Mouse (Mus musculus) gonadal fat pad, adult 2 months (tissue): ENCODE measurements around the gene Tpo. TPM values are rescaled to one million over a fixed set of nuclear protein-coding genes. Genes with fewer than 3 reads are reported as not detected.
A peak's percentile ranks its signal among the peaks of the same experiment; 100 is the strongest.

Experiments used
- DNase-seq: peaks from one replicate; pipeline ENCODE4 v3.0.0-alpha.2; 2012; ENCODE audit warnings: low read depth
- polyA plus RNA-seq: library from polyadenylated mRNA; depleted of rRNA; stranded (reverse); fragments of >200 nt; gene quantifications from 2 replicates; pipeline ENCODE4 v1.2.3, GENCODE M21; 2012

Gene Tpo
- polyA plus RNA-seq, 1 experiment, result 0.12 TPM

DNA sequence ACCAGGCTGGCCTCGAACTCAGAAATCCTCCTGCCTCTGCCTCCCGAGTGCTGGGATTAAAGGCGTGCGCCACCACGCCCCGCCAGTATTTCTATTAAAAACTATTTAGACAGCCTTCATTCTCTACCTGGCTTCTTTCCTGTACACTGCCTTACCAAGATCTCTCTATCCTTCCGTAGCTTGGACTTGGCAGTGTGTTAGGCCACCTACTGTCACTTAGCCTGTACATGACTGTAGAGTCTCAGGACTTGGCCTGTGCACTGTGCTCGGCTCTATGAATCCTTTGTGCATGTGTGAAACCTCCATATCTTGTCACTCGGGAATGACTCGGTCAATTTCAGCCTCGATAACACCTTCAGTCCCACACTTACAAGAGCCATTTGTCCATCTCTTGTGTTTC, 55.4 kb downstream of the Tpo start:
- no peak for DNase-seq

DNA sequence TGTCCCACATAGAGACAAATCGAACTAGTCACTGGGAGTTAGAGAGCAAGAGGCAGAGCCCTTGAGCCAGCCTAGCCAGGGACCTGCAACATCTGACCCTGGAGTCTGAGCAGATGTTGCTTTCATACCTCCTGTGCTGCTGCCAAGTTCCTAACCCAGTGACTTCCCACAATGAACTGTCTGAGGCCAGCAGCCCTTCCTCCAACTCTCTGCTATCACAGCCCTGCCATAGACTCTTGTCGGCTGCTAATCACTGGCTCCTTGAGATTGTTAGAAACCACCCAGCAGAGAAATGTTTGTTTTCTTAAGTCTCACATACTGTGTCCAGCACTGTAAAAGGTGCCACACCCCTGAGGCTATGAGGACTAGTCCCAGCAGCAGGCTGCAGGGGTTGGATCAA, 56.1 kb downstream of the Tpo start:
- no peak for DNase-seq

DNA sequence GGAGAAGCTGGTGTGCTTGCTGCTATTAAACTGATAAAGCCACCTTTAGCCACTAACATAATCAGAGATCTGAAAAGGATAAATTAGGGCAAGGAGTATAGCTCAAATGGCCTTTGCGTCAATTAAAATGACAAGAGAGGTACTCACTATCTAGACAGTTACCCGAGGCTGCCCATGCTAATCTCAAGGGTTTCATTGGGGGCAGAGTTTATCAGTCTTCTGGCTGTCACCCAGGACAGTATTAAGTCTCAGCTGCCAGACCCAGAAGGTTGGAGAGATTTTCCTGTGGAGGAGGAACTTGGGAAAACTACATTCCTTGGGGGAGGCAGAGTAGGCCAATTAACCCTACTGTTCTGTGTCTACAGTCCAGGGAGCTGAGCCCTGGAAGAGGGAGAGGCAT, 63.1 kb downstream of the Tpo start:
- DNase-seq, result no peak

DNA sequence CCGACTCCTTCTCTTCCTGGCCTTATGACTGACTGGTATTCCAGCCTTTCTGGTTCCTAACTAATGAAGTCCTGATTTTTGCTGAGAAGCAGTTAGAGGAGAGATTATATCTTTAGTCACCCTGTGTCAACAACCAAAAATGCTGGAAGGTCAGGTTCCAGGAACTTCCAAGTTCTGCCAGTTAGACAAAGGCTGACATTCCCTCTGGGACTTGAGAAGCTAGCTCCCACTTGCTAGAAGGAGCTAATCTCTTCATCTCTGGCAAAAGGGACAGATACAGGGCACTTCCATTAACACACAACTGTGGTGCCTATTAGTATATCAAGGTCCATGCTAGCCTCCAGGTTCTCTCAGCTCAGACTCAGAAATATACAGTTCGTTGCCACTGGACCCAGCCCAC, 64.6 kb downstream of the Tpo start:
- peak; percentile 69 for DNase-seq

DNA sequence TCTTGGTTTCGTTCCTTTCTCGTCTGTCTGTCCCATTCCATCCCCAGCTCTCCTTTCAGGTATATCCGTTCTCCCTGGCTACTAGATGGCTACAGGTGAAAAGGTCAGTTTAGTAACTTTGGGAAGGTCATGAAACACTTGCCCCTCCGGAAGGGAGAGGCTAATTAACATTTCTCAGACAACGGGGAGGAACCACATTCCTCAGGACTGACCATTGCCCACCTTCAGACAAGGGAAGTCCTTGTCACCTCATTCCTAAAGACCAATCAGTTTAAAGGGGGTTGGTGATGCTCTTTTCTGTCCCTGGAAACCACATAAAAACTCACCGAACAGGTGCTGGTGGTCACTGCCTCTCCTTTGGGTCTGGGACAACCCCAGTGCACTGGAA, 70.3 kb downstream of the Tpo start:
- no peak for DNase-seq

DNA sequence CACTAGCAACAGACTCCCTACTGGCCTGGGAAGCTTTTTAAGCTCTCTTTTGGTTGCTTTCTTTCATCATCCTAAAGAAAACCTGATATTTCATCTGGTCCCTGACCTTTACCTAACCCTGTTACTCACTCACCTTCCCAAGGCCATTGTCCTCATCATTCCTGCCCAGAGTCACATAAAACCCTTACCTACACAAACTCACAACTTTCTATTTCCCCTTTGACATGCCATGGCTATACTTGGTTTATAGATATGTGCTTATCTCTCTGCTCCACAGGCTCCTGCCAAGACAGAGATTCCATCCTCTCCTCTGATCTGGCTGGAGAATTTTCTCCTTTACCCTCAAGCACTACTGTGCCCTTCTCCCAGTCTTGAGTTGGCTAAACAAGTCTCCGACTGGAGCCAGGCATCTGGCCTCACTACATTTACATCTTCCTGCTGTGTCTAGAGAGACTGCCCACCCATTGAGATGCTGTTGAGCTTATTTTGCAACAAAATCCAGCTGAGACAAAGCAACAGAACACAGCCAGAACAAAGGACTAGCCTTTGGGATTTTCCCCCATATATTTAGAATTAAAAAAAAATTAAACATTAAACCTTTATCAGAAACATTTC, 70.8 kb downstream of the Tpo start:
- no peak for DNase-seq

DNA sequence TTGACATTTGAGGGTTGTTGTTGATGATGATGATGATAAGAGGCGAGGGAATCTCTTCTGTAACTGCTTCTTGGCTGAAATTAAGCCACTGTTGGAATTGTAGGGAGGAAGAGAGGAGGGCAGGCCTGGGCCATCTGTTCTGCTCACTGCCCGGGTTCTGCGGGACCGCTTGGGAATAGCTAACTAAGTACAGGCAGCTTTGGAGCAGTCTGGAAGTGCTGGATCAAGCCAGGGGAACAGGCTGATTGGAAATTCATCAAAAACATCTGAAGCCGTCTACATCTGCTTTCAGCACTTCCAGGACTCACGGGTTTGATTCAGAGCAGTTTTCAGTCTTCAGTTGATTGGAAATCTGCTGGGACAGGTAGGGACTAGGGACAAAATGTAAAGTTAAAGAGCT, 74.4 kb downstream of the Tpo start:
- DNase-seq, result no peak

DNA sequence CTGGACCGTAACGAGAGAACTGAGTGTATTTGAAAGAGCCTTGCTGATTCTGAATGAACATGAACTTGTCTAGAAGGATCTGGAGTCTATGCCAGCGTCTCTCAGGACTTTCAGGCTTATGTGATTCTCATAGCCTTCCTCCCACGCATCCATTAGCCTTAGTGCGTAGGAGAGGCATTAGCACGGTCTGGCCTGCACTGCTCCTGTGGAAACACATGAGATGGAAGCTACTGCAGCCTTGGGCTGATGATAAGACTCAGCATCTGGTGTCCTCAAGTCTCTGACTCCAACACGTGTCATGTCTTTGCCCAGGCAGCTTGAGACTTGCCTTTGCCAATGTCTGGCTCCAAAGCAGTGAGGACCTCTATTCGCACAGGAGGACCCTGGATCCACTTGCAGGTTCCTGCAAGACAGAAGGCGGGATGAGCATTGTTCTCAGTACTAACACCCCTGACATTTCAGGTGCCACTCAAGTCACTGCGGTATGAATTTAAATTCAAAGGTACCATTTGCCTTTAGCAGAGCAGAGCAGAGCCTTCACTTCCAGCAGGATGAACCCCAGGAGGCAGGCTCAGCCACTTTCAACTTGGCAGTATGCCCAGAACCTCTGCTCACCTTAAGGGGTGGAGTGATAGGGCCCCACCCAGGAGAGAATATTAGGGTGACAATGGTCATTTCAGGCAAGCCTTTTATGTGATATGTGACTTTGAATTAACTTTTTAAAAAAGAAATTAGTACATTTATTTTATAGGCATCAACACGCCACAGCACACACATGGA, 77.5 kb downstream of the Tpo start:
- DNase-seq, result peak; percentile 75

DNA sequence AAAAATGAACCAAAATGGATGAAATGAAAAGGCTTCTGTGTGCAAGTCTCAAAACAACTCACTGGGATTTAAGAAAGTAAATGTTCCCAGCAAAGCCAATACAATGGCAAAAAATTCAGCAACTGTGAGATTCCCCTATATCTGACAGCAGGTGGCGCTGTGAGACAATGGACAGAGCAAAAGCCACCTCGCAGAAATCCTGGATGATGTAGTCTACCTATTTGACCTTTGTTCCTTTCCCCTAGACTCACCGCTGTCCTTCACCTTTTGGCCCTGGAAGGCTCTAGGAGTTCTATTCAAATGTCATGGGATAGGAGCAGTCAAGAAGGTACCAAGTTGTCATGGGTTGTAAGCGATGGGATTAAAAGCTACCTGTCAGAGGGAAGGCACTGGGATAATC, 82.2 kb downstream of the Tpo start:
- no peak for DNase-seq

DNA sequence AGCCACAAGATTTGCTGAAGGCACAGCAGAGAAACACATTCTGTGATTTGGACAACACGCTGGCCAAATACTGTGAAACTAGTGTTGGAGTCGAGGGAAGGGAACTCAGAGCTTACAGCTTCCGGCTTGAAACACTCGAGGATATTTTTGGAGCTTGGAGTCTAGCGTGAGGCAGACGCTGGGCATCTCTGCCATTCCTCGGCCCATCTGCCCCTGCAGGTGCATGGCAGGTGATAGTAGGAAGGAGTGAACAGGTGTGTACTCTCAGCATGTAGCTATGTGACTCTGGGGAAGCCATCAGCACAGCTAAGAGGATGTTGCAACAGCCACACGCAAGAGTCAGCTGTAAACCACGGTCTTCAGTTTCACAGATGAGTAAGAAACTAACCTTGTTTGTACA, 82.6 kb downstream of the Tpo start:
- DNase-seq, result no peak

DNA sequence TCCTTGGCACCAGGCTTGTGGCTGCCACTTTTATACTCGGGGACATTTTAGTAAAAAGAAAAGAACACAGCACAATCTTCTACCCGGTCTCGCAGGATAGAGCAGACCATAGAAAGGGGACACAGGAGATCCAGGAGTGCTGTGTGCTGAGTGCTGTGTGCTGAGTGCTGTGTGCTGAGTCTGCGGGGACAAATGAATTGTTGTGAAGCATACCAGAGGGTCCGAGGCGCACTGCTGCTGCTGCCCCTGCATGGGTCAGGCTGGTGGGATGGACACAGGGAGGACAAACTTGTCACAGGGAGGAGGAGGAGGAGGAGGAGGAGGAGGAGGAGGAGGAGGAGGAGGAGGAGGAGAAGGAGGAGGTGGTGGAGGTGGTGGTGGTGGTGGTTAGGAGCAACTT, 83.6 kb downstream of the Tpo start:
- DNase-seq, result no peak

DNA sequence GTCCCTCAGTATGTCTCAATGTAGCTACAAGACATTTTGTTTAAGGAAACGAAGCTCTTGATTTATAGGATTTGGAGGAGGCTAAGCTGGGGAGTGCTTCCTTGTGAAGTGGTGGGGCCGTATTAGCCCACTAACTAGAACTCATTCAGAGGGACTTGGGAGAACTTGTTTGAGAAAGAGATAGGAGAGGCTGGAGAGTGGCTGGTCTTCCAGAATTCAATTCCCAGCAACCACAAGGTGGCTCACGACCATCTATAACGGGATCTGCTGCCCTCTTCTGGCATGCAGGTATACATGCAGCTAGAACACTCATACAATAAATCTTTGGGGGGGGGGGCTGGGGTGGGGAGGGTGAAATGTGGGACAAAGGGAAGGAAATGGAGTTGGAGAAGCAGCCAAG, 92.3 kb downstream of the Tpo start:
- no peak for DNase-seq

DNA sequence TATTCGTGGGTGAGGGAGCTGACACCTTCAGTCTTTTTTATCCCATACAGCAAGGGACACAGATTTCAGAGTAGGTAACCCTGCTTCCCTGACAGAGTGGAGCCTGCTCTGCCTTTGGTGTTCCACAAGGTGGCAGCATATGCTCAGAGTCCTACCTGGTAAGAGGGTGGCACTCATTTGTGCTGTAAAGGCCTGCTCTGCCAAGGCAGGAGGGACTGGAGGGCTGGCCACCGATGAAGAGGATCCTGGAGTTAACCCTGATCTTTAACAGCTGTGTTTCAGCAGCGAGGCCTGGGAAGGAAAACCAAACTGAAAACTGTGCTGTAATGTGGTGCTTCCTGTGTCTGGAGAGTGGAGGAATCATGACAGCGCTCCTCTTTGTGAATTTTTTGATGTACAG, 92.9 kb downstream of the Tpo start:
- DNase-seq, result no peak

DNA sequence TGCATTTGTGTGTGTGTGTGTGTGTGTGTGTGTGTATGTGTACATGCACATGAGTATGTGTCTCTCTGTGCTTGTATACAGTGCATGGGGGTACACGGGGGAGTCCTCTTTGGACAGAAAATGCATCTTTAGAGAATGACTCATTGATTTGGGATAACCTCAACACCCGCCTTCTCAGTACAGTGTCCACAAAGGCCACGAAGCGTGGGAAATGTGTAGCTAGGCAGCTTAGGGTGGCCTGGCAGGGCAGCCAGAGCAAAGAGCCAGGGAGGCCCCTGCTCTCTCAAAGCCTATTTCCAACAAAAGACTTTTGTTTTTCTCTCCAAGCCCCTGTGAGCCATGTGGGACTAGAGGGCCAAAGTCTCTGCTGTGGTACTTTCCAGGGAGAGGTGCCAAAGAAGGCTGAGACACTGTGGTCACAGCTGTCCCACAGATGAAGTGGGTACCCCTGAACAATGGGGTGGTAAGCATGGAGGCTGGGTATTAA, 95.8 kb downstream of the Tpo start:
- DNase-seq, result no peak

DNA sequence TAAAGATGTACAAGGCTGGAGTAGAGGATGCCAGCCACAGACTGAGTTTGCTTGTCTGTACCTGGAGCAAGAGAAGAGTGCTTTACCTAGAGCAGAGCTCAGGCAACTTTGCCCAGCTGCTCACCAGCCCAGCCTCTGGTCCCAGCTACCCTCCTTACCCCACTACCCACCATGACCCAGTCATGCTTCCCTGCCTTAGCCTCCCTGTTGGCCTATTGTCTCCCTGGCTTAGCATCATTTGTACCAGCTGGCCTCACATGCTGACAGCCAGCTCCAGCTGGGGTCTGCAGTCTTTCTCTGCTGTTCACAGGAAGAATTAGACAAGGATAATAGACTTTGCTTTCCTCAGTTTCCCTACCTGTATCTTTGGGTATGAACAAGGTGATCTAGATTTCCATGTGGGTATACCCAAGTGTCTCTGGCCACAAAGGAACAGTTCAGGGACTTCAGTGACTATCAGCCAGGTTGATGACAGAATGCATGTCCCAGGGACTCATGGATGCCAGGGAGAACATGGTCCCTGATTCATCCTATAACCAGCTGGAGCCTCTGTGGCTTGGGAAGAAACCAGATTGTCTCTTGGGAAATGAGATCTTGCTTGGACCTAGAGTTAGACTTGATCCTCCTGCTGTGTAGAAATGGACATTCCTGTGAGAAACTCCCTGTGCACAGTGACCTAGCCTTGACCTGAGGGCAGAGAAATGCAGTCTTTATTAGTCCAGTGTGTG, 96.4 kb downstream of the Tpo start:
- no peak for DNase-seq

DNA sequence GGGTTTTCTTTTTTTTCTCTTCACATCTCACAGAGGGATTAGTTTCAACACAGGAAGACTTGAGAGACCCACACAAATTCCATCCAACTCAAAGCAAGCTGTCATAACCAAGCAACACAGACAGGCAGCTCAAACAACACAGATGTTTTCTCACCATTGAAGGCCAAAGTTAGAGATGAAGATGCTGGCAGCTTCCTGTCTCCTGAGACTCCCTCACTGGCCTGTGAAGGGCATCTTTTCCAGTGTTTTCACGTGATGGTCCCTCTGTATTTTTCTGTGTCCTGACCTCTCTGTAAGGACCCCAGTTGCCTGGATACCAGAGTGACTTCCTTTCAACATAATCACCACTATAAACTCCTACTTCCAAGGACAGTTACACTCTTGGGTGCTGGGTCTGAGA, 97.0 kb downstream of the Tpo start:
- DNase-seq, result no peak

DNA sequence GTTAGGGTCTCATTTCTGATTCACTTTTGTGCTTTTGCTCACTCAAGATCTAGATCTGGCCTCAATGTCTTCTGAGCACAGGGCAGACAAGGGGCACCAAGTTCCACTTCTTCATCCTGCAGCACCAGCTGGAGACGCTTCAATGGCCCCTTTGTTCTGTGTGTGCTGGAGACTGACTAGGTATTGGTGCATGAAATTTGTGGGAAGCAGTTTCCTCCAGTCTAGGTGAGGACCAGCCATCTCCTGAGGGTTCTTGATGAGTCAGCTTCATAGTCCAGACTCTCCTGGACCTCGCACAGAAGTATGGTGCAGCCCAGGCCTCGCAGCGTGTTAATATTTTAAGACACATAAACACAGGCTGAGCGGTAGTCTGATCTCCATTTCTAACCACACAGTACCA, 97.7 kb downstream of the Tpo start:
- DNase-seq, result no peak

DNA sequence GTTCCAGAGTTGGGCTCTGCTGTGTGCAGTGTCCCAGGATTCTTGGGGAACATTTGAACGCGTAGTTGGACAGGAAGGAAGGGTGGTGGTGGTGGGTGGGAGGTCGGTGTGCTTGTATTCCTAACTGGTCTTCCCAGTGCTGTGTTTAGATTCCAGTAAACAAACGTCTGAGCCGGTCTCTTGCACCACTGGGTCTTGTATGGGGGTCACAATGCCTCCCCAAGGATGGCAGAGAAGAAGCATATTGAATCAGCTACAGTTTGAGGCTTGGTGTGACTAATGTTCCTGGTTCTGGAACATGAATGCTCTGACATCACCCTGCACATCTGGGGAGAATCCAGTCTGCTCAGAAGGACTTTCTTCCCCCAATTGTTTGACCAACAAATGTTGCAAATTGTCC, 101.9 kb downstream of the Tpo start:
- no peak for DNase-seq

DNA sequence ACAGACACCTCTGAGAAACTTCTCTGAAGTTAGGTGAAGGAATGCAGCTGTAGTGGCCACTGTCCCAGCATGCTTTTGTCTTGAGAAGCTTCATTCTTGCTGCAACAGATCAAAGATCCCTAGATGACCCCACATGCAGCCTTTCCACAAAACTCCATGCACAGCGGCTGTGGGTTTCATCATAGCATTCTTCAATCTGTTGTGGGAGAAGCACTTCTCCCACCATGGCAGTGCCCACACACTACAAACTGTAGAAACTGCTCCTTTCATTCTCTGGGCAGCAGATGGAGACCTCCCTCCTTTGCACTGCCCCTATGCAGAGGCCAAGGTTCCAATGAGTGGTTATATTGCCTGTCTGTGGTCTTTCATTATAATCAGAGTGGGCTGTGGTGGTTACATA, 103.3 kb downstream of the Tpo start:
- DNase-seq, result no peak

DNA sequence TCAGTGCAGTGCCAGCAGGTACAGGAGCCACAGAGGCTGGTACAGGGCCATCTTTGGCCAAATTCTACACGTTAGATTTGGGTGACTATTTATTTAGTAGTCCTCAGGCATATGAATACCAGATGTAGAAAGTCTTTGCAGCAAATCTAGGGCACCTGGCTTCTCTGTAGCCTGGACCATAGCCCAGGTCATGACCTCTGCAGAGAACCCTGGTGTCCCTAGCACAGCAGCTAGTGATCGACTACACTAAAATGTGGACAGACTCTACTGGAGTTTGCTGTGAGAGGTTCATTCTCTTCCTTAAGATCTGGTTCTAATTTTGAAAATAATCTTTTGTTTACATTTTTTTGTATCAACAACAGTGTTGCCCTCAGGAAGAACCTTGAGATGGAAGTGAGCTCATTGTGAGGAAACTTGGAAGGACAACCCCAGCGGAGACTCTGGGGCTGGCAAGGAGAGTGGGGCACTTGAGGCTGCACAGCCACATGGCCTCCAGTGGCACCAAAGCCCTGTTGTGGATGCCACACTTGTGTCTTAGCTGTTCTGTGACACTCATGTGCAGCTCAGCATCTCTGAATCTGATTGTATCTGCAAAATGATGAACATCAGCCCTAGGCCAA, 104.6 kb downstream of the Tpo start:
- no peak for DNase-seq

DNA sequence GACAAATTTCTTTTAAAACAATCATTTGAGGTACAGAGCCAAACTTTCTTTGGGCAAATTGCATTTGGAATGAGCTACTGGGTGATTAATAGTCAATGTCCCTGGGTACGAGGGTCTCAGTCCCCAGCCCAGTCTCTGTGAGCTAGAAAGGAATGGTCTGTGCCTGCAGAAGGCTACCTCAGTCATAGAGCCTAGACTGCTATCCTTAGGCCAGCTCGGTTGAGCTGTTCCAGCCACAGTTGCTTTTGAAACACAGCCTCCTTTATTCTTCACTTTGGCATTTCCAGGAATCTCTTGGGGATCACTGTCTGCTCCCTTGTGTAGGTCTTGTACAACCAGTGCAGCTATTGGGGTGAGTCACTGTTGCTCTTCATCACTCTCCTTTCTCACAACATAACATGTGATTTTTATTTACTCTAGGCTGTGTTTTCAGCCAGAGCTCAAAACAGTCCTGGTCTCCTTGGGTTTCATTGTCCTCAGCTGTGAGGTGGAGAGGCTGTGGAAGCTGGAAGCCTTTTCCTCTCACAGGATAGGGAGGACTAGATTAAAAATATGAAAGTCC, 108.1 kb downstream of the Tpo start:
- DNase-seq, result no peak

DNA sequence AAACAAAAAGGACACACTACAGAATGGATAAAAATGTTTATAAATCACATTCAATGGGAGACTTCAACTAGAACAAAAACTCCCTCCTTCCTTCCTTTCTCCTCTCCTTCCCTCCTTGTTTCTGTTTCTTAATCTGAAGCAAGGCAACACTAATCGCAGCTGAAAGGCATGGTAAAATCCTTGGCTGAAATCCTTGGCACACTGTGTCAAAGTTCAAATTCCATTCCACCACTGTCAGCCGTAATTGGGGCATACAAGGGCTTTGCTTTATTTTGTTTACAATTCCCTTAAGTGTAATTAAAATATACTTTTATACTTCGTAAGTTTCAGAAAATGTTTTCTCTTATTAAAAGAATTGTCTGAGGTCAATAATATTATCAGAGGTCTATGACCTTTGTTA, 108.9 kb downstream of the Tpo start:
- no peak for DNase-seq
